Mouse (Mus musculus) thymus, postnatal 14 days (tissue): ENCODE data around the gene Rpl36-ps4.
"Not testable (repeated sequence)": the region's sequence is repeated elsewhere in the genome, so short reads cannot be mapped to it uniquely, and the experiment has no call there.

Source experiments
- DNase-seq: peaks from one replicate; pipeline ENCODE4 v3.0.0; 2021

Rpl36-ps4 gene

GRCm38 (mm10) chr17:87948965-87949584, 28.3 kb downstream of the Rpl36-ps4 start:
- peak; percentile 83 for DNase-seq

- DNase-seq = not testable (repeated sequence)
Measured at GRCm38 (mm10) chr17:87954618-87955124, 33.9 kb downstream of the Rpl36-ps4 start.

DNA sequence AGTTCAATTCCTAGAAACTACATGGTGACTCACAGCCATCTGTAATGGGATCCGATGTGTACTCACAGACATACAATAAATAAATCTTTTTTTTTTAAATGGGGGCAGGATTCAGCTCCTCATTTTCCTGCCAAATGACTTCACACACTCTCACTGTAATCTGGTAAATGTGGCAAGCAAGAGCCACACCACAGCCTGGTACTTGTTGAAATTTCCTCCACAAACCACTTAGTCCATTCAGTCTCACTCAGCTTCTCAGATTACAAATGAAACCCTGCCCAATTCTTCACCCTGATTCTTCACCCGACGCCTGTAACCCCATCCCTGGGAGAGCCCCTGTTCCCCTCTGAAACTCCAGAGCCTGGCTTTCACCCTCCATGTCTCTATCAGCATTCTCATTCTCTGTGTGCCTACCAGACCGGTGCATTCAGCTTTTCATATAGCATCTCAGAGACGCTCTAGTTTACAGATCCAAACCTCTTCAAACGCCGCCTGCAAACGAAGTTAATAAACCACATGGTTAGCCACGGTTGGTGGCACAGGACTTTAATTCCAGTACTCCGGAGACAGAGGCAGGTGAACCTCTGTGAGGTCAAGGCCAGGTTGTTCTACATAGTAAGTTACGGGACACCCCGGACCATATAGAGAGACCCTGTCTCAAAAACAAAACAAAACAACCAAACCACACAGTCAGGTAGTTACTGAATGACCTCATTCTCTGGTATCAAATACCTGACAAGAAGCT, 36.5 kb downstream of the Rpl36-ps4 start:
- no peak for DNase-seq

DNA sequence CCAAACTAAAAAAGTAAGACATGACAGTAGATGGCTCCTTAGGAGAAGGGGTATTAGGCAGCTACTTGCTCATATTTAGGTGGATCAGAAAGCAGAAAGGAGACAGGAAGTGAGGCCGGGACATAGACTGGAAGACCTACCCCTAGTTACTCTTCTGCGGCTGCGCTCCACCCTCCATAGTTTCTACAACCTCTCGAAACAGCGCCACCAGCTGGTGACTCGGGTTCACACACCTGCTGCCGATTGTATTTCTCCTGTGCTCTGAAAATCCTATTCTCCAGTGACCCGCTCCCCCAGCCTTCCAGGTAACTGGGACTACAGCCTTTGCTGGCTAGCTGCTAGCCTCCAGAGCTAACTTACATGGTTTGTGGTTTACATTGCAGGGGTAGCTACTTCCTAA, 37.5 kb downstream of the Rpl36-ps4 start:
- peak; percentile 44 for DNase-seq

DNA sequence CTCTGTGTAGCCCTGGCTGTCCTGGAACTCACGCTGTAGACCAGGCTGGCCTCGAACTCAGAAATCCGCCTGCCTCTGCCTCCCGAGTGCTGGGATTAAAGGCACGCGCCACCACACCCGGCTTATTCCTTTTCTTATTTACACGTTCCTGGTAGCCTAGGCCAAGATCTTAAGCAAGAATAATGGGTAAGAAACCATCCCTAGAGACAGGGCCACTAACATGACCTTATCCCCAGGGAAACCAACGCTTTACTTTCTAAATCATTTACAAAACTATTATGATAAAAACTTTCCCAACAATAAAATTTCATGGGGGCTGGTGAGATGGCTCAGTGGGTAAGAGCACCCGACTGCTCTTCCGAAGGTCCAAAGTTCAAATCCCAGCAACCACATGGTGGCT, 38.6 kb downstream of the Rpl36-ps4 start:
- not testable (repeated sequence) for DNase-seq

DNA sequence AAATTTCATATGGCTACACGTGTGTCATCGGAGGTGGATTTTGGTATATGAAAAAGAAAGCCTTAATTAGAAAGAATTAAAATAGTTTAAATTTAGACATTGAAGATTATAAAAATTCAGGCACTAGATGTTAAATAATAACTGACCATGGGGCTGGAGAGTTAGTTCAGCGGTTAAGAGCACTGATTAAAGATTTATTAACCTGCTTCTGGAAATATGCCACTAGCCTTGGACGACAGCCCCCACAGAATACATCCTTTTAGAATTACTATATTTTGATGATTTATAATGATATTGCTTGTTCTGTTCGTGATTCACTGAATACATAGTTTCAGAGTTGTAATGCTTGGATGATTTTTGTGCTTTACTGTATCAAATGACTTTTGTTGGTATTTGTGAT, 39.2 kb downstream of the Rpl36-ps4 start:
- DNase-seq = not testable (repeated sequence)

DNA sequence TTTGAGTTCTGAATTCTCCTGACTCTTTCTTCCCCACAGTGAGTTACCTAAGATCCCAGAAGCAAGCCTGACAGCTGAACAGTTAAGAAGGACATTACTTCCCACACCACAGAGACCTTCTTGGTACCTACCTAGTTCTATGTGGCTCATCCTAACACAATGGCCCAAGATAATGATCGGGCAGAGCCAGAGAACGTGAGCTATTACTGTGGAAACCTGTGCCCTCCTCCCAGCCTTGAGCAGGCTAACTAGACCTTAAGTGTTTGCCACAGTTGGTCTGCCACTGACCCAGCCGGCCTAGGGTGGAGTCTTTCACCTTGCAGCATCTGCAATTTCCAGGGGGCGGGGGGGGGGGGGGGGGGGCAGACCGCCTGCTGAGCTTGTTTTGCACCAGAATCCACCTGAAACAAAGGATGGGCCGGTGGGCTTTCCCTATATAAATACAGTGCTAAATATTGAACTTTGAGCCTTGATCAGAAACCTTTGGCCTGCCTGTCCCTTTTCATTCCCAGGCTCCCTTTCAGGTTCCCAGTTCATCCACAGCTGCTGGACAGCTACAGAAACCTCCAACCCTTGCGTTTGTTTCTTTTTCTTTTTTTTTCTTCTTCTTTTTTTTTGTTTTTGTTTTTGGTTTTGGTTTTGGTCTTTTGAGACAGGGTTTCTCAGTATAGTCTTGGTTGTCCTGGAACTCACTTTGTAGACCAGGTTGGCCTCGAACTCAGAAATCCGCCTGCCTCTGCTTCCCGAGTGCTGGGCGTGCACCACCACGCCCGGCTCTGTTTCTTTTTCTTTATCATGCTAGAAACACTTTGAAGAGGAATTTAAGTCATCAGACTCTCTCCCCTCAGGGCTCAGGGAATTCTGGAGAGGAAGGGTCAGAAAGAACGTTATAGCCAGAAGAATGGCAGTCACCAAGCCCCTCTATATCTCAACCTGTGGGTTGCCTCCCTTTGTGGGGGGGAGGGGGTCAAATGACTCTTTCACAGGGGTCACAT, 42.6 kb downstream of the Rpl36-ps4 start:
- no peak for DNase-seq

GRCm38 (mm10) chr17:87968483-87968926, 47.7 kb downstream of the Rpl36-ps4 start:
- DNase-seq = peak; percentile 21
